Mouse (Mus musculus): Measurements from ENCODE around the gene Spaca3.
A peak's percentile ranks its signal among the peaks of the same experiment; 100 is the strongest.

Gene Spaca3

GRCm38 (mm10) chr11:80868039-80868438, 9.9 kb downstream of the Spaca3 start:
- DNase-seq (ENCODE audit: low read depth, low spot score): no peak

GRCm38 (mm10) chr11:80872509-80873474, 14.6 kb downstream of the Spaca3 start:
- DNase-seq (ENCODE audit: low read depth, low spot score): peak; percentile 61

GRCm38 (mm10) chr11:80877131-80877651, 19.0 kb downstream of the Spaca3 start:
- DNase-seq (ENCODE audit: low read depth, low spot score): no peak

GRCm38 (mm10) chr11:80878026-80878425, 19.9 kb downstream of the Spaca3 start:
- DNase-seq (ENCODE audit: low read depth, low spot score): no peak

GRCm38 (mm10) chr11:80882229-80882810, 24.2 kb downstream of the Spaca3 start:
- DNase-seq (ENCODE audit: low read depth, low spot score): no peak

- DNase-seq (ENCODE audit: low read depth, low spot score): no peak
Measured at GRCm38 (mm10) chr11:80884521-80885231, 26.5 kb downstream of the Spaca3 start.

GRCm38 (mm10) chr11:80886365-80886764, 28.2 kb downstream of the Spaca3 start:
- DNase-seq (ENCODE audit: low read depth, low spot score): no peak

GRCm38 (mm10) chr11:80887021-80887420, 28.9 kb downstream of the Spaca3 start:
- DNase-seq (ENCODE audit: low read depth, low spot score): no peak

- DNase-seq (ENCODE audit: low read depth, low spot score): no peak
Measured at GRCm38 (mm10) chr11:80889336-80890063, 31.3 kb downstream of the Spaca3 start.

- no peak for DNase-seq (ENCODE audit: low read depth, low spot score)
Measured at GRCm38 (mm10) chr11:80895853-80896252, 37.7 kb downstream of the Spaca3 start.

- no peak for DNase-seq (ENCODE audit: low read depth, low spot score)
Measured at GRCm38 (mm10) chr11:80900555-80900954, 42.4 kb downstream of the Spaca3 start.

GRCm38 (mm10) chr11:80902664-80903063, 44.5 kb downstream of the Spaca3 start:
- DNase-seq (ENCODE audit: low read depth, low spot score): no peak

GRCm38 (mm10) chr11:80903426-80903825, 45.3 kb downstream of the Spaca3 start:
- no peak for DNase-seq (ENCODE audit: low read depth, low spot score)

- no peak for DNase-seq (ENCODE audit: low read depth, low spot score)
Measured at GRCm38 (mm10) chr11:80904559-80904958, 46.4 kb downstream of the Spaca3 start.

- DNase-seq (ENCODE audit: low read depth, low spot score): peak; percentile 34
Measured at GRCm38 (mm10) chr11:80906456-80906855, 48.3 kb downstream of the Spaca3 start.

GRCm38 (mm10) chr11:80907820-80908219, 49.7 kb downstream of the Spaca3 start:
- DNase-seq (ENCODE audit: low read depth, low spot score): no peak

- DNase-seq (ENCODE audit: low read depth, low spot score): no peak
Measured at GRCm38 (mm10) chr11:80912721-80913120, 54.6 kb downstream of the Spaca3 start.

GRCm38 (mm10) chr11:80913408-80914024, 55.4 kb downstream of the Spaca3 start:
- no peak for DNase-seq (ENCODE audit: low read depth, low spot score)

All from forelimb bud, embryonic 11.5 days (tissue).